Mouse (Mus musculus) ES-E14 (cell line): ENCODE measurements around the gene Agl. TPM values are rescaled to one million over a fixed set of nuclear protein-coding genes. Genes with fewer than 3 reads are reported as not detected.

Source experiments
- DNase-seq: peaks from one replicate; pipeline ENCODE4 v3.0.0-alpha.2; 2013; ENCODE audit warnings: low read depth, low spot score
- H3K27ac ChIP-seq: 2 replicates; pipeline ENCODE4 v1.5.1; 2012; ENCODE audit warnings: low read depth, mild to moderate bottlenecking, low read length, moderate library complexity, mixed read lengths; ENCODE audit not compliant: poor library complexity, insufficient read depth, severe bottlenecking
- H3K36me3 ChIP-seq: 2 replicates; pipeline ENCODE4 v1.6.1; 2012; ENCODE audit warnings: mild to moderate bottlenecking, low read length, moderate library complexity, mixed read lengths; ENCODE audit not compliant: control insufficient read depth, poor library complexity, insufficient read depth, severe bottlenecking
- H3K4me1 ChIP-seq, 2 experiments: fragments of 150-350 bp in 1 of 2; sonication (generic) in 1 of 2; 2 replicates each; pipeline ENCODE4 v1.6.1; 2012; ENCODE audit warnings: low read length in 2 of 2, mild to moderate bottlenecking in 1 of 2, mixed read lengths in 1 of 2; ENCODE audit not compliant: control insufficient read depth in 2 of 2, insufficient read depth in 2 of 2, poor library complexity in 1 of 2
- H3K4me3 ChIP-seq, 2 experiments: fragments of 150-350 bp in 1 of 2; sonication (generic) in 1 of 2; 2 replicates each; pipeline ENCODE4 v1.5.1; 2012; ENCODE audit warnings: low read length in 2 of 2, low read depth in 1 of 2, mild to moderate bottlenecking in 1 of 2, mixed read lengths in 1 of 2; ENCODE audit not compliant: insufficient read depth in 1 of 2, poor library complexity in 1 of 2, severe bottlenecking in 1 of 2
- H3K9ac ChIP-seq: 2 replicates; pipeline ENCODE4 v1.6.1; 2012; ENCODE audit warnings: low read depth, mild to moderate bottlenecking, low read length, mixed read lengths; ENCODE audit not compliant: poor library complexity, insufficient read depth, severe bottlenecking
- H3K9me3 ChIP-seq: fragments of 150-350 bp; sonication (generic); 2 replicates; pipeline ENCODE4 v1.6.1; 2012; ENCODE audit warnings: low read depth, mild to moderate bottlenecking, low read length; ENCODE audit not compliant: control insufficient read depth, insufficient read depth
- CHD2 ChIP-seq: IDR thresholded peaks from 2 replicates; pipeline ENCODE4 v1.6.1; 2014; ENCODE audit warnings: mild to moderate bottlenecking, low read depth, low read length, inconsistent platforms
- HCFC1 ChIP-seq: IDR thresholded peaks from 2 replicates; pipeline ENCODE4 v1.6.1; 2012; ENCODE audit warnings: low read length, inconsistent platforms, borderline replicate concordance; ENCODE audit not compliant: insufficient read depth
- MAFK ChIP-seq: IDR thresholded peaks from 2 replicates; pipeline ENCODE4 v1.6.1; 2014; ENCODE audit warnings: mild to moderate bottlenecking, low read depth, low read length, inconsistent platforms; ENCODE audit not compliant: insufficient read depth
- ZC3H11A ChIP-seq: IDR thresholded peaks from 2 replicates; pipeline ENCODE4 v1.6.1; 2012; ENCODE audit warnings: low read depth, mild to moderate bottlenecking, inconsistent platforms, low read length, borderline replicate concordance
- ZNF384 ChIP-seq: IDR thresholded peaks from 2 replicates; pipeline ENCODE4 v1.6.1; 2012; ENCODE audit warnings: low read depth, low read length, inconsistent platforms
- in situ Hi-C, 2 experiments: fragments of 600-800 bp; cut with MboI; formaldehyde crosslinking; loops; one replicate each; pipeline ENCODE4 v1.15.1; 2025; ENCODE audit warnings: low sequenced_read_pairs in 2 of 2, inconsistent platforms in 1 of 2; ENCODE audit not compliant: unreplicated experiment in 2 of 2
- total RNA-seq: library from RNA; depleted of rRNA; stranded (reverse); fragments of 300-350 nt; gene quantifications from 2 replicates; pipeline ENCODE4 v1.2.3, GENCODE M21; 2012

Agl gene
- total RNA-seq, 1 experiment: 5.6 TPM

DNA sequence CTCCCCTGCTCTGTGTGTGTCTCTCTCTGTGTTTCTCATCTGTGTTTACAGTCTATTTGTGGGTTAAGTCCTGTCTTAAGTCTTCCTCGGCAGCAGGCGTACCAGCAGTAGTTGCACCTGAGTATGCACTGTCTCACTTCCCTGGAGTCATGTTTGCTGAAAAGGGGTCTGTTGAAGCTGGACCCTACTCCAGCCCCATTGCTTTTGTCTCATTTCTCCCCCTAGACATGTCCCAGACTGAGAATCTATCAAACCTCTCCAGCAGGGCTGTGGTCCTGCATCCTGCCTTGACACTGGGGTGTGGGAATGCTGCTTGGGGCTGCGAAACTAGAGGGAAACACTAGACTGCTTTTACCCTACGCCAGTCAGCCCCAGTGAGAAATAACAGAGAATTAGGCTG lies 25.5 kb upstream of the Agl start:
- no peak for DNase-seq
- no peak for TF ChIP-seq HCFC1
- TF ChIP-seq ZC3H11A: no peak
- in situ Hi-C loops: no loop called here
- Histone ChIP-seq H3K27ac (no peak overlapping the region), H3K36me3 (no peaks in the 10 kb centered on the region), H3K9me3 (no peaks in the 10 kb centered on the region), H3K4me3 (no peak overlapping the region), H3K9ac (no peak overlapping the region; the same call in 1 of the 2 replicates), H3K4me1 (peaks cover 0 to 2% of the 10 kb centered on the region in 2 experiments; a peak in 1 of 4 replicates)

DNA sequence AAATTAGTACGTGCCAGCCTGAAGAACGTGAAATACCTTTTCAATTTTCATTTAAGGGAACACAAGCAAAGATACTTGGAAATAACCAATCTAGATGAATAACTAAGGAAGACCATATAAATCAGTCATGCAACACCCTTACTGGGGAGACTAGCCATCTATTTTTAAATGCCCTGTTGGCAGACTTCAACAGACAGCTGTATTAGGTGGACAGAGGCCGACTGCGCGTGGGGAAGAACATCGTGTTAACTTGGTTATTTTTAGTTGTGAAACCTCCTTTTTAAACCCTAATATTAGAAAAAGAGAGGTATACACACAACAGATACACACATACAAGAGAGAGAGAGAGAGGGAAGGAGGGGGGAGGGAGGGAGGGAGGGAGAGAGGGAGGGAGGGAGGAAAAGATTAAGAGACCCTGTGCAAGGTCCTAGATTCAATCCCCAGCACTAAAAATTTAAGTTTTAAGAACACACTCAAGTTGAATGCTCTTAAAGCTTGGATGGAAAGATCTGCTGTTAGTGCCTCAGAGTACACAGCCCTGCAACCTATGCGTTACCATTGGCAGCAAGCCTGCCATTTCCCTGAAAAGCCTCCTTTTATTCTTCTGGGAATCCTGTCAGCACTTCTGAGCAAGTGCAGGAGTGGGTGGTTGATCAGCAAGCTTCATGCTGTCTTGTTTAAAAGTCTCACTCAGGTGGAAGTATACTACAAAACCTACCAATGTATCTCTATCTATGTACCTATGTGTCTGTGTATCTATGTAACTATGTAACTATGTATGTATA lies 24.8 kb upstream of the Agl start:
- no peak for DNase-seq
- Histone ChIP-seq H3K4me1 (peaks cover 0 to 2% of the 10 kb centered on the region in 2 experiments; a peak in 1 of 4 replicates), H3K9ac (no peak overlapping the region), H3K27ac (no peak overlapping the region), H3K36me3 (no peaks in the 10 kb centered on the region), H3K9me3 (no peaks in the 10 kb centered on the region), H3K4me3 (no peak overlapping the region)
- TF ChIP-seq HCFC1 (no peak), ZNF384 (no peak), CHD2 (no peak), MAFK (no peak)
- in situ Hi-C loops: no loop called here

DNA sequence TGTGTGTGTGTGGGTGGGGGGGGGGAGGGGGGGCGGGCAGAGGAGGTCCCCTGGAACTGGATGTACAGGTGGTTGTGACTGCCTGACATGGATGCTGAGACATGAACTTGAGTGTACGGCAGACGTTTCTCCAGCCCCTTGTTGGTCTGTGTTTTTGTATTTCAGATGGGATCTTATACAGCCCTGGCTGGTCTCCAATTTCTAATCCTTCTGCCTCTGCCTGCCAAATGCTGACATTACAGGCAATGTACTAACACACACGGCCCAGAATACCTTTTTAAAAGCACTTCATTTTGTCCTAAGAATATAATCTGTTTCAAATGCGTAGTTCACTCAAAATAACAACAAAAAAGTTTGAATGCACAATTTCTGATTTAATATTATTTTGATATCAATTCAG lies 23.4 kb upstream of the Agl start:
- Histone ChIP-seq H3K27ac (no peak overlapping the region), H3K9ac (no peak overlapping the region), H3K4me3 (no peak overlapping the region), H3K4me1 (no peaks in the 10 kb centered on the region), H3K9me3 (no peaks in the 10 kb centered on the region), H3K36me3 (no peaks in the 10 kb centered on the region)
- TF ChIP-seq ZC3H11A: no peak
- TF ChIP-seq CHD2: no peak
- no peak for TF ChIP-seq HCFC1
- TF ChIP-seq ZNF384: no peak
- no peak for TF ChIP-seq MAFK
- in situ Hi-C loops: no loop called here
- DNase-seq: no peak

DNA sequence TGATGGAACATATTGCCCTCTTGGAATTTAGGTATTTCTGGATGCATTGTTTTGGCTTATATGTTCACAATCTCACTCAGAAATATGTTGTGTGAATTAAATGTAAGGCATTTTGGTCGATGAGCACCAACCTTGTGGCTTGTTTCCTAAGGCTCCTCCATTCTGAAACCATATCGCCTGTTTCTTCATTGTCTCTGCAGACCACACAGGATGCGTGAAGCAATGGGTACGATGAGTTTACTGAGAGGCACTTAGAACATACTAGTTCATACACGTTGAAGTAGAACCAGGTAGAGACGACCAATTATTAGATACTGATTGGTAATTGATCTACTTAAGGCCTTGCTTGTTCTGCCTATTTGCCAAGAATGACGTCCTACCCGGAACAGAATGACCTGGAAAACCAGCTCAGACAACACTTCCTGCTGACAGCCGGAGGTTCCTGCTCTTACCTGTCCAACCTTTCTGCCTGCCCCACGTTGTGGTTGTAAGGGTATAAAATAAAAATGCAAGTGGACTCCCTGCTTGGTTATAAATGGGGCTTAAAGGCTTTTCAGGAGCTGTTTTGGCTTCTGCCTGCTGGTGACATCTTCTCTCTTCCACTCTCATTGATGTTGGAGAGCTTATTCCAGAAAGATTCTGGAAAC lies 21.4 kb upstream of the Agl start:
- H3K9me3 ChIP-seq: no peaks in the 10 kb centered on the region
- no peak for TF ChIP-seq MAFK
- TF ChIP-seq ZNF384: no peak
- no peak for TF ChIP-seq CHD2
- no peak for TF ChIP-seq ZC3H11A
- no peak for TF ChIP-seq HCFC1
- H3K9ac ChIP-seq: no peak overlapping the region
- in situ Hi-C loops: no loop called here
- H3K4me1 ChIP-seq: no peaks in the 10 kb centered on the region
- no peak overlapping the region for H3K4me3 ChIP-seq
- no peak for DNase-seq
- H3K36me3 ChIP-seq: no peaks in the 10 kb centered on the region
- no peak overlapping the region for H3K27ac ChIP-seq
